Mouse (Mus musculus): ENCODE results near the gene Camta1. TPM values are rescaled to one million over a fixed set of nuclear protein-coding genes. Genes with fewer than 3 reads are reported as not detected.

Camta1 gene
- polyA plus RNA-seq, 3 experiments from 2014 or later = 39.6 to 58.9 (median 48.7) TPM

DNA sequence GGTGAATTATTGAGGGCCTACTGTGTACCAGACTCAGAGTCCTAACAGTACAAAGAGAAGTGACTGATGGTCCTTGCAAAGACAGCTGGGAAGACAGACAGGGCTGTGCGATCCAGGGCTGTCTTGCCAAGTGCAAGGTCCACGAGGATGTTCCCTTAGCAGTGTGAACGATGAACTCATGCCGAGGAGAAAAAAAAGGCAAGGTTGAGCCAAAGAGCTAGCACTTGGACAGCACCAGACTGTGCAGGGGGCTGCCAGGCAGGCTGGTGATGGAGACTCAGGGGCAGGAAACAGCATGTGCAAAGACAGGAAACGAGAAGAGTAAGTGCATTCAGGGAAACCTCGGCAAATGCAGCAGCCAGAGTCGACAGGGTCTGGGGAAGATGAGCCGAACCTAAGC, 266.6 kb downstream of the Camta1 start:
- ATAC-seq = no peak

- ATAC-seq = no peak
Measured at GRCm38 (mm10) chr4:151593042-151593441, 268.6 kb downstream of the Camta1 start.

DNA sequence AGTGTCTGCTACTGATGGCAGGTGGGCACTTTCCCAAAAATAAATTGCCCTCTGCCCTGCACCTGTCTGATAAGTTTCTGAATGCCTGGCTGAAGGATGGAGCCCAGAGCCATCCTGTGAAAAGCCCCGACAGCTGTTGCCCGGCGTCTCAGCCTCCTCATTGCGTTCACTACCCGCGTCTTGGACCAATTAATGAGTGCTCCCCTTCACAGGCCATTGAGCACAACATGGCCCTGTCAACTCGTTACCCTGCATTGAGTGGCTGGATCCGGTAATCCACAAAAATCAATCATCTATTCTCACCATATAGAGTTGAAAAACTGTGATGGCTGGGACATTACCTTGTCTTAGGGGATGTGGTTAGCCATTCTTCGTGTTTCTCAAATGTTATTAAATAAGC, 275.6 kb downstream of the Camta1 start:
- ATAC-seq = no peak

GRCm38 (mm10) chr4:151577961-151578360, 283.7 kb downstream of the Camta1 start:
- ATAC-seq = no peak

DNA sequence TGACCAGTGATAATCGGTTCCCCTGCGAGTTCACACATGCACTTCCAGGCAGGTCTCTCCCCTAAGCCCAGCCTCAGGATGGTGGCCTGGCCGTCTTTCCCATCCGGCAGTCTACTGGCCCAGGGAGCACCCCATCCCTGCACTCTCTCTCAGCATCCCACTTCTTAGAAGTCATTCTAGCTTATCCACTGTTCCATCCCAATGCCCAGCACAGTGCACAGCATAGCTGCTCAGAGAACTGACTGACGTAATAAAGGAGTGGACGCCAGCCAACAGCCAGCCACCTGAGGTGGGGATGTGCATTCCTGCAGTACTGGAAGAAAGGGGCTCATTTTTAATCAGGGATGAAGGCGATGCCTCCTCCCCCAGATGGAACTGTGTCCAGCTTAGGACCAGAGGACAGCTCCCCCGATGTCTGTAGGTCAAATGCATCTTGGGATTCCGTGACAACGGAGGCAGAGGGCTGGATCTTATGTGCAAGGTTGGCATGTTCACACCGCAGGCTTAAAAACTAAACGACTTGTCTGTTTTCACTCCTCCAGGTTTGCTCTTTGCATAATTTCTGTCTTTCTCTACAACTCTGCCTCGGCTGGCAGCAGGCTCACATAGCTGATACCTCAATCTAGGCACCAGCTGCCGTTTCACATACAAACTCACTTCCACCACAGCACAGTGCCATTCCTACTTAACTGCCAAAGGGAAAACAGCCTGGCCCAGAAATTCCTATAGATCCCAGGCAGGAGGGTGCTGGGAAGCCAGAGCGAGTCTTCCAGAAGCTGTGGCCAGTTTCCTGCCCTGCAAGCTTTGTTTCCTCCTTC, 285.2 kb downstream of the Camta1 start:
- ATAC-seq = no peak

- ATAC-seq = no peak
Measured at GRCm38 (mm10) chr4:151572716-151573115, 289.0 kb downstream of the Camta1 start.

DNA sequence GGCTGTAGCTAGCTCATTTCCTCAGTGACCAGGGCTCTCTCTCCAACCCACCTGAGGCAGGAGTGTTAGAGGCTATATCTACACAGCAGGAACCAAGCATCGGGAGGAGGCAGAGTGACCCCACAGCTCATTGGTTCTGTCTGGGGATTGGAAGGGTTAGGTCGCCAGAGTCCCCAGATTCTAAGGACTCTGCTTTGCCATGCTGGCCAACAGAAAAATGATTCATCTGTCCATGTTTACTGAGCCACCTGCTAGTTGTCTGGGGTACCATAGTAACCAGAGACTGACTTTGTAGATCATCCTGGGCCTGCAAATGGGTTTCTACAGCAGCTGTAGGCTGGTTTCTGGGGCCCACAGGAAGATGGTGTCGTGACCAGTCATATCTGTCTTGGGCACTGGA, 292.1 kb downstream of the Camta1 start:
- ATAC-seq = no peak

- no peak for ATAC-seq
Measured at GRCm38 (mm10) chr4:151568887-151569286, 292.8 kb downstream of the Camta1 start.

DNA sequence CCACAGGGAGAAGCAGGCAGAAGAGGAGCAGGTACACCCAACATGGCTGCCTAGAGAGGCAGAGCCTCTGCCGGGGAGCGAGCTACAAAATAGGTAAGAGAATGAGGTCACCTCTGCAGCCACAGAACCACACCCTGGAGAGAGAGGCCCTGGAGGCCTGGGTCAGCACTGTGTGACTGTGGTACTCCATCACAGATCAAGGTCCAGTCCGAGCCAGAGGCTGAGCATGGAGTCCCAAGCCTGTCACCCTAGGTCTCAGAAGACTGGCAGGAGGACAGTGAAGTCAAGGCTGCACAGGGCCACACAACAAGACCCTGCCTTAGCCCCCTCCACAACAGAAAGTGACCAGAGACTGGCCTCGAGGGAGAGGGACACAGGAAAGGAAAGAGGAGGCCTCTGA, 294.6 kb downstream of the Camta1 start:
- no peak for ATAC-seq

- ATAC-seq = no peak
Measured at GRCm38 (mm10) chr4:151555505-151555904, 306.2 kb downstream of the Camta1 start.

- no peak for ATAC-seq
Measured at GRCm38 (mm10) chr4:151549523-151549922, 312.2 kb downstream of the Camta1 start.

DNA sequence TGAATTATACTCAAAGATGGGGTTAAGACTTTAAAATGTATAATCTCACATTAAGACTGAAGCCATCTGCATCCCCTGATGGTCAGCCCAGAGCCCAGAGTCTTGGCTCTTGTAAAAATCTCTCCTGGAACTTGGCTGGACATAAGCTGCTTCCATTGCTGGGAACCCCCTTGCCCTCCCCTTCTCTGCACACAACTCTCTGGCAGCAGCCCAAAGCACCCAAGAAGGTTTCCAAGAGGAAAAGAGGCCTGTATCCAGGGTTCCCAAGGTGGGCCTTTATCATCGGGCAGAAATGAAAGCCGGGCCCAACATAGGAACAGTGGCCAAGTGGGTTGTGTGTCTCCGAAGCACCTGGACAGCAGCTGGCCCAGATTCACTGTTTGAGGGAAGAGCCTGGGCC, 316.2 kb downstream of the Camta1 start:
- ATAC-seq = no peak

DNA sequence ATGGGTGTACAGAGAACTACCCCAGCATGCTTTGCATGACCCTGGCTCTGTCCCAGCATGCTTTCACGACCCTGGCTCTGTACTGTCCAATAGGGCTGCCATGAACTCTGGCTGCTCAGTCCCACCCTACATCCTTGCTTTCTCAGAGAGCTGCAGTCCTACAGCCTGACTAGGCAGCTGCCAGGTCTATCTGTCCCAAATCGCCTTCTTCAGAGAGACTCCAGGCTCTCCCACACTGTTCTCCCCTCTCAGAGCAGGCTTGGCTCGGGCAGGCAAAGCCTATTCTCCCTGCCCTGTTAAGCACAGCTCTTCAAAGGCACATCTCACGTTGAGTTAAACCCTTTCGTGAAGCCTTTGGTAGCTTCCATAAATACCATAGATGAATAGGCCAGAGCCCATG, 317.5 kb downstream of the Camta1 start:
- no peak for ATAC-seq

DNA sequence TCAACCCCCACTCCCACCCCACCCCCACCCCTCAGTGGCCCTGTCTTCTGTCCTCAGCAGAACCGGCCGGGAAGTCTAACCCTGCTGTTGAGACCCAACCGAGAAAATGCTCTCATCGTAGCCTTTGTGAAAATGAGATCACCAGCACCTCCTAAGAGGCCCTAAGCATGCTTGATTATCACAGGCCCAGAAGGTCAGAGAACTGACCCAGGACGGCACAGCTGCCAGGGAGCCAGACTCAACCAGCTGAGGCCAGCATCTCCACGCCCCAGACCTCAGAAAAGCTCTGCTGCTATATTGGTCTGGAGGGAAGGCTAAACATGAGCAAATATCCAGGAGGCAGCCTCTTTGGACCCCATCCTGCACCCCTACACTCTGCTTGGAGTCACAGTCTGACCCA, 321.1 kb downstream of the Camta1 start:
- ATAC-seq = no peak

DNA sequence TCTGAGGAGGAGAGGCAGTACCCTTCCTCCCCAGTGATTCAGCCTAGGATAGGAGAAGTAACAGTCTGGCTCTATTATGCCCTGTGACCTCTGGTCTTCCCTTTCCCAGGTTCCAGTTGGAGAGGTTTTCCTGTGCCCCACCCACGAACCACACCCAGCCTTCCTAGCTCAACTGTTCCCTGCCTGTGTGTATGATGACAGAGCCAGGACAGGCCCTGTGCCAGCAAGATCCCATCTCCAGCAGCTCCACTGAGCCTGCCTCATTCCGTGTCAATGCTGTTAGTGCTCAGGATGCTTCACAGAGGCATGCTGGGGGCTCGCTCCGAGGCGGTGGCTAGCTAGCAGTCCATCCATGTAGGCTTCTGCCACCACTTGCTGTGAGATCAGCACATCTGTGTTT, 321.8 kb downstream of the Camta1 start:
- no peak for ATAC-seq

DNA sequence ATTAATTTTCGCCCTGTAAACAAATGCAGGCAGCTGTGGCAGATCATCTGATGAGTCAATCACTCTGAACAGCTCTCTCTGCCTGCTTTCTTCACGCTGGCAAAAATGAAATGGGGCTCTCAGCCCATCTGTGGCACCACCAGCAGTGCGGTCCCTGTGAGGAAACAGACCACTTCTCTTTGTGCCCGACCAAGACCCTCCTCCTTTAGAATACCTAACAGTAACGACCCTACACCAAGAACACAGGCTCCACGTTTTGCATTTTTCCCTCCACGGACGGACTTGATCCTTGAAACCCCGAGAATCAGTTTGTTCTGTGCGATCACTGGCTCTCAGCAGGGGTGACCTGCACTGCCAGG, 322.5 kb downstream of the Camta1 start:
- ATAC-seq = no peak

DNA sequence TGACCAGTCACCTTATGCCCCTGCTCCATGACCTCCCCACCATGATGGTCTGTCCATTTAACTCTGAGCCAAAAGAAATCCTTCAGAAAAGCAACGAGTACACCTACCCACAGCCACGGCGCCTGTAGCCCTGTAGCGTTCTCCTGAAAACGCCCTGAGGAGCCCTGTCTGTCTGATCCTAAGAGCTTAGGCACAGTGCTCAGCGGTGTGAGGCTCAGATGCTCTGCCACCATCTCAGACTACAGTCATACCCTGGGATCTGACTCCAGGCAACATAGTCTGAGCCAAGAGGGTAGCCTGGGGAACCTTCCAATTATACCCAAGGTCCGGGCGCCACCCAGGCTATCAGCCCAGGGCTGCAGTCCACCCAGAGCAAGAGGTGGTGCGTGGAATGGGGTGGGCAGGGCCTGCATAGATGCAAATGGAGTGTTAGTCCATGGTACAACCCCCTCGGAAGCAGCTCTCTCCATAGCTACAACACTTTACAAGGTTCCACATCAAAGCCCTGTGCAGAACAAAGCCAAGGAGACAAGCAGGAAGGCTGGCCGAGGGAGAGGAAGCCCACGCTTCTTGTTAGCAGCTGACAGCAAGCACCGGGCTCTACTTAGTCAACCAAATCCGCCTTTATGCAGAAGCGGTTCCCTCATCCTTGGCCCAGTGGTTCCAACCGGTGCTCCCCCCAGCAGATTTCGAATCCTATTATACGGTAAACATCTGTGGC, 323.1 kb downstream of the Camta1 start:
- no peak for ATAC-seq

DNA sequence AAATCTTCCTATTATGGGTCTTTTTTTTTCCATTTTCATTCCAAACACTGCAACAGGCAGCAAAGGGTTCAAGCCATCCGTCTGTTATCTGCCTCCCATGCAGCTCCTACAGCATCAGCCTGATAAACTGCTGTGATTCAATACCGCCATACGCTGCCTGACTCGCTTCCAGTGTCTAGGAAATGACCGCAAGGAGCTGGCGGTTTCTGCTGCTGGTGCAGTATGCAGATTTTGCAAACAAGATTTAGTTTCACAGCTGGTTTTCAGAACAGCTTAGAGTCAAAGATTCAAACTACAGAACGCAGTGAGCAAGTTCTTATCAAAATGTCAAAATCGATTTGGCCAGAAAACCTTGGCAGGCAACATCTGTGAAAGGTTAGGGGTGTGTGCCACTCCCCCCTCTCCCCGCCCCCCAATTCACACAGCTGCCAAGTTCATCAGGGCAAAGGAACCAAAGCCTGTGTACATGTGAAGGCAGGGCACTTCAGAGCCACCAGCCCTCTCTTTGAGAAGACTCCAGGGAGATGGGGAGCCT, 325.7 kb downstream of the Camta1 start:
- ATAC-seq = no peak

DNA sequence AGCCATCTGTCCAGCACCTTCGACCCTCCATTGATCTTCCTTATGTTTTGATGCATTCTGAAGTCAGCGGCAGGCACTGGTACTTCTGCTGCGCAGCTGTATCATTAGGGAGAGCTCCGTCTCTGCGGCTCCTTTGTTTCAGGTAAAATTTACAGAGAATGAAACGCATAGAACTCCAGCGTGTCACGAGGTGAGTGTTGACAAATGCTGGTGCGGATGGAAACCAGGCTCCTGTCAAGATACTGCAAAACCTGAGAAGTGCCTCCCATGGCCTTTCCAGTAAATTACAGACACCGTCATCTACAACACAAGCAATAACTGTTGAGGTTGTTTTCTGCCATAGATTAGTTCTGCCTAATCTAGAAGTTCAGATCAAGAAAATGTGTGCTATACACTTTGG, 328.2 kb downstream of the Camta1 start:
- no peak for ATAC-seq

DNA sequence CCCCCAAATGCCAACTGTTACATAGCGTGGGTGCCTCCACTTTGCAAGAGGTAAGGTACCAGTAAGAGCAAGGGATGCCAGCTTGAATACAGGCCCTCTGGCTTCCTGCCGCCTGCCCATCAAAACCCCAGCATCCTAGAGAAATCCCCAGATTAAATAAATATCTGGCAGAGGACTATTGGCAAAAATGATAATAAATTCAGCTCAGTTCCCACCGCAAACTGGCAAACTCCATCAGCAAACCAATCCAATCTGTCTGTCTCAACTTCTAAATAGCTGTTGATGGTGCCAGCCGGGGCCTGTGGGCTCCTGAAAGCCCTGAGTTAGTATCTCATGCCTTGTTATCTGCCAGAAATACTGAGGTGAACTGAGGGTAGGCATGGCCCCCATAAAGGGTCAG, 333.2 kb downstream of the Camta1 start:
- ATAC-seq = no peak

DNA sequence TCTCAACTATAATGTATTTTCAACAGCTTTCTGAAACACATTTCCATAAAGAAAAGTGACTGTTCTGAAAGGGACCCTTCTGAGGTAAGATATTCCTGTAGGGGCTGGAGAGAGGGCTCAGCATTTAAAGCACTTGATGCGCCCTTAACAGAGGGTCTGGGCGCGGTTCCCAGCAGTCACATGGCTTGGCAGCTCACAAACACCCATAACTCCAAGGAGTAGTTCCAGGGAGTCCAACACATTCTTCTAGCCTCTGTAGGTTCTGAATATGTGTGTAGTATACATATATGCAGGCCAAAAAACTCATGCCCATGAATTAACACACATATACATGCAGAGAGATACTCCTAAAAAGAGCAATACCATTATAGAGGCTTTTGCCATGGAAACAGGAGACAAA, 333.9 kb downstream of the Camta1 start:
- ATAC-seq = no peak

- ATAC-seq = no peak
Measured at GRCm38 (mm10) chr4:151520103-151520502, 341.6 kb downstream of the Camta1 start.

- ATAC-seq = no peak
Measured at GRCm38 (mm10) chr4:151519011-151519410, 342.7 kb downstream of the Camta1 start.

Measured in inflammation-experienced regulatory T-cells, adult 6 months (primary cell).